Comparison of ENCODE assay signal across 8 mouse cellular contexts in the genomic region with DNA sequence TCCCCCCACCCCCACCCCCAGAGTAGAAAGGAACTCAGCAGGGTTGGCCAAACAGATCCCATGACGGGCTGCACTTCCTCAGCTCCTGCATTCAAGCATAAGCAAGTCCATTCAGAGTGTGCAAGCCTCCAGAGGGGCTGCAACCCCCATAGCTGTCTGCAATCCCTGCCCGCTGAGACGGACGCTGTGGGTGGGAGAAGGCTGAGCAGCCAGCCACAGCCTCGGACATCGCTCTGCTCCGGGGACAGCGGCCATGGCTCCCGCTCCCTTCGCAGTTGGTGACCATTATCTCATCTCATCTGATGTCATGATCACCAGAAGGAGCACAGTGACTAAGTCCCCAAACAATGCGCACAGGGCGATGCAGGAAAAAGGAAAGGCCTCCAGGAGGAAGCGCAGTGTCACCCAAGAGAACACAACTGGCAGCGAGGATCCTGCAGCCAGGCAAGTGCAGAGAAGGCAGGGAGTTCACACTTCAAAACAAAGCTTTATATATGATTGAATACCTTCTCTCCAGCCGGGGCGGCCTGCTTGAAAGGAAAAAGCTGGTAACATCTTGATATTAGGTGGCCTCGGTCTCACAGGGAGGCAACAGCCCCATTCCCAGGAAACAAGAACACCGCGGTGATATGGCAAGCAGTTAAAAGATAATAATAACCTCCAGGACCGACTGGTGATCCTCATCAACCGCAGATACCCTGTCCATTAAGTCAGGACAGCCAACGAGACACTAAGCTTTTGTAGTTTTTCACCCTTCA. TPM values are rescaled to one million over a fixed set of nuclear protein-coding genes. Genes with fewer than 3 reads are reported as not detected.
DNase-seq lines count a peak whose midpoint lies in the region; ATAC-seq and TF ChIP-seq lines count a peak whose summit lies in the region.

No protein-coding gene starts in this region.

- peak overlapping the region; percentile 60 for H3K27ac ChIP-seq in heart, embryonic 12.5 days (ENCODE audit: poor library complexity, severe bottlenecking)
- H3K27ac ChIP-seq in kidney, embryonic 16.5 days (ENCODE audit: low read length) = peak overlapping the region; percentile 89
- H3K27ac ChIP-seq in small intestine, adult 2 months (ENCODE audit: insufficient read depth, low read depth, low read length) = peak overlapping the region; percentile 11; the same call in 1 of the 2 replicates

- peak; percentile 64 for DNase-seq in gastrocnemius, adult 18-20 months (ENCODE audit: low spot score)
- DNase-seq in gastrocnemius, postnatal 10 days = no peak
- DNase-seq in embryo, embryonic 10.5 days (ENCODE audit: low spot score) = peak; percentile 60
- peak; percentile 65 for DNase-seq in lung, postnatal 14 days
- DNase-seq in right cerebral cortex, postnatal 4 days = no peak

- no peaks in the 10 kb centered on the region for H3K27me3 ChIP-seq in heart, embryonic 12.5 days (replicated peaks)
- H3K27me3 ChIP-seq in kidney, embryonic 16.5 days (ENCODE audit: insufficient read depth, low read length) = no peaks in the 10 kb centered on the region
- H3K27me3 ChIP-seq in small intestine, adult 2 months (ENCODE audit: control insufficient read depth, insufficient read depth, low read length) = no peaks in the 10 kb centered on the region

- peaks cover 40% of the 10 kb centered on the region for H3K4me1 ChIP-seq in heart, embryonic 12.5 days (replicated peaks)
- peaks cover 46% of the 10 kb centered on the region for H3K4me1 ChIP-seq in kidney, embryonic 16.5 days (ENCODE audit: insufficient read depth, low read length)
- H3K4me1 ChIP-seq in small intestine, adult 2 months (ENCODE audit: control insufficient read depth, insufficient read depth, insufficient read length, low read length) = peaks cover 30% of the 10 kb centered on the region

- TF ChIP-seq POLR2A in small intestine, adult 2 months (IDR thresholded peaks at IDR 0.05; ENCODE audit: low read depth, low read length) = no peak

- TF ChIP-seq CTCF in small intestine, adult 2 months (IDR thresholded peaks at IDR 0.05; ENCODE audit: extremely low read depth, insufficient read length, insufficient replicate concordance, low read depth, low read length) = no peak

- H3K4me2 ChIP-seq in heart, embryonic 12.5 days = peak overlapping the region; percentile 67
- H3K4me2 ChIP-seq in kidney, embryonic 16.5 days (replicated peaks; ENCODE audit: low read depth, low read length) = peak overlapping the region; percentile 49

- ATAC-seq in heart, embryonic 12.5 days (ENCODE audit: insufficient number of reproducible peaks, low FRiP score) = peak; percentile 38; the same call in 1 of the 2 replicates
- peak; percentile 84 for ATAC-seq in kidney, embryonic 16.5 days (ENCODE audit: low FRiP score, low TSS enrichment)

- peak overlapping the region; percentile 57 for H3K9ac ChIP-seq in heart, embryonic 12.5 days
- peak overlapping the region; percentile 63 for H3K9ac ChIP-seq in kidney, embryonic 16.5 days (replicated peaks; ENCODE audit: low read length)

- H3K9me3 ChIP-seq in heart, embryonic 12.5 days (replicated peaks) = no peaks in the 10 kb centered on the region
- H3K9me3 ChIP-seq in kidney, embryonic 16.5 days (ENCODE audit: low read length) = no peaks in the 10 kb centered on the region

- H3K36me3 ChIP-seq in heart, embryonic 12.5 days = peaks cover 7% of the 10 kb centered on the region; the same call in 1 of the 2 replicates
- H3K36me3 ChIP-seq in kidney, embryonic 16.5 days (ENCODE audit: insufficient read depth, low read length) = no peaks in the 10 kb centered on the region
- H3K36me3 ChIP-seq in small intestine, adult 2 months (ENCODE audit: control insufficient read depth, insufficient read depth, low read length) = 0 out of 2 replicates have a peak, but pooled peaks cover 5% of the 10 kb centered on the region

- WGBS in heart, embryonic 12.5 days = 4% methylated on average over 22 of the region's 22 CpGs
- WGBS in kidney, embryonic 16.5 days = 15% methylated on average over 22 of the region's 22 CpGs
- WGBS in small intestine, adult 2 months = 68% methylated on average over 22 of the region's 22 CpGs

- H3K4me3 ChIP-seq in heart, embryonic 12.5 days = peak overlapping the region; percentile 26
- peak overlapping the region; percentile 20 for H3K4me3 ChIP-seq in kidney, embryonic 16.5 days (ENCODE audit: low read length)
- 0 out of 2 replicates have a peak overlapping the region, but pooled peaks have one; percentile 3 for H3K4me3 ChIP-seq in small intestine, adult 2 months (ENCODE audit: low read depth, low read length)

RNA-seq across cellular contexts. Expression of gene Rassf3, which starts 14.6 kb away (rescaled TPM):
- 10 to 100 TPM; 34.7 to 47.5 TPM for total RNA-seq in gastrocnemius, adult 18-20 months (2021)
- 10 to 100 TPM; 53.4 to 54.4 TPM for total RNA-seq in gastrocnemius, postnatal 10 days (2021)
- polyA plus RNA-seq in heart, embryonic 12.5 days (2016; fragmentation: Nextera tagmentation; extraction: Ambion mirVana) = 27.0 and 28.1 TPM in 2 replicates
- polyA plus RNA-seq in kidney, embryonic 16.5 days (2015; fragmentation: Nextera tagmentation; extraction: Ambion mirVana) = 14.8 and 15.2 TPM in 2 replicates
- 16.5 and 25.8 TPM in 2 replicates for polyA plus RNA-seq in small intestine, adult 2 months (2012; rRNA removed)

Comparison
In these comparisons a context has a peak if more than half of its experiments do, and no peak if none do; other contexts are left out.
1. DNase-seq: peak in gastrocnemius, adult 18-20 months (single experiment), embryo, embryonic 10.5 days (single experiment) and lung, postnatal 14 days (single experiment); none in gastrocnemius, postnatal 10 days (single experiment) and right cerebral cortex, postnatal 4 days (single experiment).
2. H3K27ac ChIP-seq: peak in every context shown above with its lines; median percentile 89 in kidney, embryonic 16.5 days; 60 in heart, embryonic 12.5 days; 11 in small intestine, adult 2 months.
3. Peak in every context shown above with its lines, with median percentiles within 50 percentile points of each other: H3K4me3 ChIP-seq.